Mouse (Mus musculus): Measurements from ENCODE around the gene Mymx. TPM values are rescaled to one million over a fixed set of nuclear protein-coding genes. Genes with fewer than 3 reads are reported as not detected.

The Mymx gene
- polyA plus RNA-seq, 1 experiment: 576 TPM

- Histone ChIP-seq H3K27me3 (ENCODE audit: control insufficient read depth, insufficient read depth, insufficient read length) (no peaks in the 10 kb centered on the region), H3ac (ENCODE audit: control insufficient read depth, insufficient read length) (no peak overlapping the region), H3K4me2 (ENCODE audit: low read depth) (no peak overlapping the region), H3K79me2 (ENCODE audit: control insufficient read depth, insufficient read depth) (peaks cover 48% of the 10 kb centered on the region), H3K36me3 (ENCODE audit: control insufficient read depth, insufficient read depth) (peaks cover 59% of the 10 kb centered on the region), H3K4me3 (peak overlapping the region; percentile 80)
- TF ChIP-seq POLR2A (IDR thresholded peaks at IDR 0.05; ENCODE audit: insufficient read length, low read depth) (peak; percentile 27), POLR2AphosphoS2 (IDR thresholded peaks at IDR 0.05; ENCODE audit: insufficient read length, low read depth) (peak; percentile 30), CEBPB (IDR thresholded peaks at IDR 0.05; ENCODE audit: insufficient read depth, poor library complexity, severe bottlenecking) (no peak)
These were observed 12.7 kb downstream of the Mymx start for GRCm38 (mm10) chr17:45589236-45589635.

GRCm38 (mm10) chr17:45588370-45588769, 13.5 kb downstream of the Mymx start:
- Histone ChIP-seq H3K27me3 (ENCODE audit: control insufficient read depth, insufficient read depth, insufficient read length) (no peaks in the 10 kb centered on the region), H3K79me2 (ENCODE audit: control insufficient read depth, insufficient read depth) (peaks cover 39% of the 10 kb centered on the region), H3K4me3 (no peak overlapping the region), H3K36me3 (ENCODE audit: control insufficient read depth, insufficient read depth) (peaks cover 59% of the 10 kb centered on the region), H3ac (ENCODE audit: control insufficient read depth, insufficient read length) (no peak overlapping the region), H3K4me2 (ENCODE audit: low read depth) (no peak overlapping the region)
- TF ChIP-seq POLR2A (IDR thresholded peaks at IDR 0.05; ENCODE audit: insufficient read length, low read depth): no peak
- TF ChIP-seq TCF12 (IDR thresholded peaks at IDR 0.05; ENCODE audit: insufficient read depth, poor library complexity, severe bottlenecking): no peak
- no peak for TF ChIP-seq MAX (IDR thresholded peaks at IDR 0.05; ENCODE audit: low read depth)
- no peak for TF ChIP-seq E2F4 (IDR thresholded peaks at IDR 0.05; ENCODE audit: insufficient read depth)
- TF ChIP-seq TCF3 (IDR thresholded peaks at IDR 0.05; ENCODE audit: insufficient read length, low read depth): no peak
- TF ChIP-seq USF1 (IDR thresholded peaks at IDR 0.05; ENCODE audit: low read depth): no peak
- TF ChIP-seq CEBPB (IDR thresholded peaks at IDR 0.05; ENCODE audit: insufficient read depth, poor library complexity, severe bottlenecking): no peak
- no peak for TF ChIP-seq SRF (IDR thresholded peaks at IDR 0.05; ENCODE audit: control insufficient read depth, insufficient read length, low read depth)
- no peak for TF ChIP-seq POLR2AphosphoS2 (IDR thresholded peaks at IDR 0.05; ENCODE audit: insufficient read length, low read depth)
- TF ChIP-seq MYOD1 (IDR thresholded peaks at IDR 0.05; ENCODE audit: control insufficient read depth in 1 of 3, insufficient read length in 2 of 3, low read depth in 2 of 3): no peak
- TF ChIP-seq MYOG (IDR thresholded peaks at IDR 0.05; ENCODE audit: control insufficient read depth in 1 of 3, insufficient read depth in 1 of 3, insufficient read length in 2 of 3, low read depth in 2 of 3): no peak
- no peak for TF ChIP-seq REST (IDR thresholded peaks at IDR 0.05; ENCODE audit: insufficient read depth, insufficient read length)

GRCm38 (mm10) chr17:45586449-45586837, 15.5 kb downstream of the Mymx start:
- Histone ChIP-seq H3K36me3 (ENCODE audit: control insufficient read depth, insufficient read depth) (peaks cover 56% of the 10 kb centered on the region), H3K79me2 (ENCODE audit: control insufficient read depth, insufficient read depth) (peaks cover 20% of the 10 kb centered on the region), H3K4me3 (no peak overlapping the region), H3K27me3 (ENCODE audit: control insufficient read depth, insufficient read depth, insufficient read length) (no peaks in the 10 kb centered on the region), H3K4me2 (ENCODE audit: low read depth) (no peak overlapping the region), H3ac (ENCODE audit: control insufficient read depth, insufficient read length) (no peak overlapping the region)
- no peak for TF ChIP-seq MAX (IDR thresholded peaks at IDR 0.05; ENCODE audit: low read depth)
- TF ChIP-seq USF1 (IDR thresholded peaks at IDR 0.05; ENCODE audit: low read depth): no peak
- TF ChIP-seq E2F4 (IDR thresholded peaks at IDR 0.05; ENCODE audit: insufficient read depth): no peak
- TF ChIP-seq REST (IDR thresholded peaks at IDR 0.05; ENCODE audit: insufficient read depth, insufficient read length): no peak
- TF ChIP-seq POLR2A (IDR thresholded peaks at IDR 0.05; ENCODE audit: insufficient read length, low read depth): no peak
- TF ChIP-seq MYOG (IDR thresholded peaks at IDR 0.05; ENCODE audit: control insufficient read depth in 1 of 3, insufficient read depth in 1 of 3, insufficient read length in 2 of 3, low read depth in 2 of 3): no peak
- TF ChIP-seq POLR2AphosphoS2 (IDR thresholded peaks at IDR 0.05; ENCODE audit: insufficient read length, low read depth): no peak
- no peak for TF ChIP-seq CEBPB (IDR thresholded peaks at IDR 0.05; ENCODE audit: insufficient read depth, poor library complexity, severe bottlenecking)
- no peak for TF ChIP-seq TCF3 (IDR thresholded peaks at IDR 0.05; ENCODE audit: insufficient read length, low read depth)
- no peak for TF ChIP-seq MYOD1 (IDR thresholded peaks at IDR 0.05; ENCODE audit: control insufficient read depth in 1 of 3, insufficient read length in 2 of 3, low read depth in 2 of 3)
- TF ChIP-seq SRF (IDR thresholded peaks at IDR 0.05; ENCODE audit: control insufficient read depth, insufficient read length, low read depth): no peak

GRCm38 (mm10) chr17:45585725-45586448, 16.0 kb downstream of the Mymx start:
- Histone ChIP-seq H3K36me3 (ENCODE audit: control insufficient read depth, insufficient read depth) (peaks cover 51% of the 10 kb centered on the region), H3K4me3 (no peak overlapping the region)
- TF ChIP-seq TCF12 (IDR thresholded peaks at IDR 0.05; ENCODE audit: insufficient read depth, poor library complexity, severe bottlenecking) (no peak), POLR2A (IDR thresholded peaks at IDR 0.05; ENCODE audit: insufficient read length, low read depth) (peak; percentile 18), MAX (IDR thresholded peaks at IDR 0.05; ENCODE audit: low read depth) (no peak), REST (IDR thresholded peaks at IDR 0.05; ENCODE audit: insufficient read depth, insufficient read length) (no peak), POLR2AphosphoS2 (IDR thresholded peaks at IDR 0.05; ENCODE audit: insufficient read length, low read depth) (no peak)

GRCm38 (mm10) chr17:45584939-45585678, 16.8 kb downstream of the Mymx start:
- no peak overlapping the region for H3K4me3 ChIP-seq
- H3K27me3 ChIP-seq (ENCODE audit: control insufficient read depth, insufficient read depth, insufficient read length): no peaks in the 10 kb centered on the region
- peaks cover 7% of the 10 kb centered on the region for H3K79me2 ChIP-seq (ENCODE audit: control insufficient read depth, insufficient read depth)
- no peak overlapping the region for H3K4me2 ChIP-seq (ENCODE audit: low read depth)
- no peak overlapping the region for H3ac ChIP-seq (ENCODE audit: control insufficient read depth, insufficient read length)
- H3K36me3 ChIP-seq (ENCODE audit: control insufficient read depth, insufficient read depth): peaks cover 46% of the 10 kb centered on the region
- TF ChIP-seq TCF3 (IDR thresholded peaks at IDR 0.05; ENCODE audit: insufficient read length, low read depth): no peak
- TF ChIP-seq MYOG (IDR thresholded peaks at IDR 0.05; ENCODE audit: control insufficient read depth in 1 of 3, insufficient read depth in 1 of 3, insufficient read length in 2 of 3, low read depth in 2 of 3): peak in 1 of 3 experiments; percentile 59
- peak; percentile 58 for TF ChIP-seq POLR2AphosphoS2 (IDR thresholded peaks at IDR 0.05; ENCODE audit: insufficient read length, low read depth)

More at GRCm38 (mm10) chr17:45585725-45586448, 16.0 kb downstream of the Mymx start:
- Histone ChIP-seq H3K4me2 (ENCODE audit: low read depth) (no peak overlapping the region), H3K79me2 (ENCODE audit: control insufficient read depth, insufficient read depth) (peaks cover 15% of the 10 kb centered on the region), H3K27me3 (ENCODE audit: control insufficient read depth, insufficient read depth, insufficient read length) (no peaks in the 10 kb centered on the region), H3ac (ENCODE audit: control insufficient read depth, insufficient read length) (no peak overlapping the region)
